36 mouse cellular contexts compared by ENCODE assay signal in the genomic region with DNA sequence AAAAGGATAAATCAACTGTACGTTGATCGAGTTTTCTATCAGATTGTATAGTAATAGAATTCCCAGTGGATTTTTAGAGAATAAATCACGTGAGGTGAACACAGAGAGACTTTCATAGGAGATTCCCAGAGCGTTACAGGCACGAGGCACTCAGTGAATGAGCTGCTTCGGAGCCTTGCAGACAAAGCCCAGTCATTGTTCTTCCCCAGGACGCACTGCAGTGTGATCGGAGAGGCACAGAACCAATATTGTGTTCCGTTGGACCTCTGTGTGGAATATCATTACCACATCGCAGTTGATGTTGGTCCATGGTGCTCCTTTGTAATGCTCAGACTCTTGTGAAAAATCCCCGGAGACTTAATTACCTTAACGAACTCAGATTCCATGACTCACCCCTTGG. TPM values are rescaled to one million over a fixed set of nuclear protein-coding genes. Genes with fewer than 3 reads are reported as not detected.
DNase-seq lines count a peak whose midpoint lies in the region; TF ChIP-seq lines count a peak whose summit lies in the region.
"Had no signal": no experiment of that assay in that cellular context is flagged by ENCODE, and none has a peak within 500 bp of the region (broad histone marks: within the 10 kb centered on the region; RNA-seq: fewer than 3 reads in every experiment).

No protein-coding gene starts in this region.

- no peak overlapping the region for H3K27ac ChIP-seq in heart, adult 2 months
- no peak overlapping the region for H3K27ac ChIP-seq in CH12.LX (ENCODE audit: insufficient read depth, low read depth)
- H3K27ac ChIP-seq: hindbrain, embryonic 13.5 days; kidney, postnatal 0 days; left cerebral cortex, adult 2 months; liver, embryonic 14.5 days; macrophage; midbrain, embryonic 15.5 days; neural tube, embryonic 15.5 days had no signal

- H3K4me3 ChIP-seq in heart, adult 2 months, result no peak overlapping the region
- H3K4me3 ChIP-seq in CH12.LX (replicated peaks in 1 of 3; ENCODE audit: low read depth in 2 of 3, low read length in 2 of 3, poor library complexity in 1 of 3), result no peak overlapping the region
- H3K4me3 ChIP-seq: erythroblast, embryonic 14.5 days; heart, embryonic 12.5 days; hindbrain, embryonic 13.5 days; left cerebral cortex, adult 2 months; midbrain, embryonic 15.5 days; neural tube, embryonic 15.5 days had no signal

- H3K9ac ChIP-seq in heart, adult 2 months (ENCODE audit: low read depth, low read length), result no peak overlapping the region
- no peak overlapping the region for H3K9ac ChIP-seq in CH12.LX (ENCODE audit: insufficient read depth, low read depth)
- H3K9ac ChIP-seq: heart, embryonic 12.5 days; hindbrain, embryonic 13.5 days; liver, embryonic 14.5 days; midbrain, embryonic 15.5 days; neural tube, embryonic 15.5 days had no signal

- WGBS in heart, adult 2 months, result 82% methylated on average over 12 of the region's 12 CpGs

- H3K79me2 ChIP-seq in heart, adult 2 months (replicated peaks; ENCODE audit: control insufficient read depth, insufficient read depth, low read length), result no peaks in the 10 kb centered on the region
- H3K79me2 ChIP-seq in CH12.LX (replicated peaks; ENCODE audit: control insufficient read depth, extremely low read depth, insufficient read depth, poor library complexity, severe bottlenecking), result no peaks in the 10 kb centered on the region

- intact Hi-C loops in heart, adult 2 months (cut with DNase I), result no loop called here
- intact Hi-C loops in left cerebral cortex, postnatal 36 days (cut with DNase I), result no loop called here

- H3K4me1 ChIP-seq in heart, adult 2 months (ENCODE audit: control insufficient read depth, insufficient read depth, low read length), result peaks cover 2% of the 10 kb centered on the region; the same call in 1 of the 2 replicates
- H3K4me1 ChIP-seq in CH12.LX (ENCODE audit: control insufficient read depth in 1 of 2, insufficient read depth in 2 of 2), result peaks cover 0 to 19% of the 10 kb centered on the region in 2 experiments; a peak in 2 of 4 replicates
- H3K4me1 ChIP-seq: hindbrain, embryonic 13.5 days; midbrain, embryonic 15.5 days; neural tube, embryonic 15.5 days had no signal

- dilution Hi-C loops in CH12.LX (cut with MboI; ENCODE audit: extremely low pct_ligation_motif_present, extremely low pct_unique_long_range_greater_than_20kb, low sequenced_read_pairs), result no loop called here

- no peaks in the 10 kb centered on the region for H3K9me3 ChIP-seq in CH12.LX (replicated peaks; ENCODE audit: low read length)
- H3K9me3 ChIP-seq: heart, embryonic 12.5 days; hindbrain, embryonic 13.5 days; midbrain, embryonic 15.5 days; neural tube, embryonic 15.5 days had no signal

- no peak for TF ChIP-seq CTCF in heart, adult 2 months (IDR thresholded peaks at IDR 0.05)
- TF ChIP-seq CTCF in CH12.LX (conservative IDR thresholded peaks at IDR 0.05 in 1 of 2, IDR thresholded peaks at IDR 0.05 in 1 of 2; ENCODE audit: low read depth in 2 of 2, low read length in 2 of 2), result no peak

- TF ChIP-seq RAD21 in CH12.LX (IDR thresholded peaks at IDR 0.05; ENCODE audit: low read depth, low read length), result no peak

- TF ChIP-seq EP300 in heart, adult 2 months (IDR thresholded peaks at IDR 0.05; ENCODE audit: insufficient read depth, low read depth, low read length), result no peak
- TF ChIP-seq EP300 in CH12.LX (IDR thresholded peaks at IDR 0.05; ENCODE audit: low read length), result 0 out of 2 replicates have a peak, but pooled peaks have one; percentile 26

- peaks cover 6% of the 10 kb centered on the region for H3K36me3 ChIP-seq in heart, adult 2 months (ENCODE audit: control insufficient read depth, insufficient read depth, low read length)
- peaks cover 0 to 2% of the 10 kb centered on the region in 2 experiments for H3K36me3 ChIP-seq in CH12.LX (replicated peaks in 1 of 2; ENCODE audit: control insufficient read depth in 1 of 2, insufficient read depth in 1 of 2, low read length in 1 of 2)
- H3K36me3 ChIP-seq: midbrain, embryonic 15.5 days; neural tube, embryonic 15.5 days had no signal

- H3K27me3 ChIP-seq in heart, adult 2 months (ENCODE audit: control insufficient read depth, insufficient read depth, low read length), result no peaks in the 10 kb centered on the region
- no peaks in the 10 kb centered on the region for H3K27me3 ChIP-seq in CH12.LX (replicated peaks)
- H3K27me3 ChIP-seq: heart, embryonic 12.5 days; hindbrain, embryonic 13.5 days; midbrain, embryonic 15.5 days; neural tube, embryonic 15.5 days had no signal

- in situ Hi-C loops in CH12.LX (cut with MboI; ENCODE audit: low pct_ligation_motif_present, low pct_unique_long_range_greater_than_20kb, low sequenced_read_pairs), result no loop called here

- TF ChIP-seq POLR2A in heart, adult 2 months (IDR thresholded peaks at IDR 0.05; ENCODE audit: insufficient read depth, low read depth, low read length), result no peak
- TF ChIP-seq POLR2A in CH12.LX (IDR thresholded peaks at IDR 0.05; ENCODE audit: low read depth, low read length), result no peak

- no peak overlapping the region for H3K4me2 ChIP-seq in CH12.LX (ENCODE audit: insufficient read depth, low read depth, poor library complexity, severe bottlenecking)
- H3K4me2 ChIP-seq: heart, embryonic 12.5 days; hindbrain, embryonic 13.5 days; midbrain, embryonic 15.5 days; neural tube, embryonic 15.5 days had no signal

- DNase-seq in heart, adult 11 months, result peak; percentile 40
- no peak for DNase-seq in heart, adult 2 months
- DNase-seq in left cerebral cortex, adult 11 months (ENCODE audit: low spot score), result peak; percentile 15
- no peak for DNase-seq in left cerebral cortex, postnatal 36 days (ENCODE audit: low spot score in 2 of 2)
- DNase-seq in CH12.LX (ENCODE audit: extremely low read depth), result no peak
- DNase-seq in Muller cell, postnatal 12 days (ENCODE audit: inconsistent ontology term), result peak; percentile 24
- DNase-seq in gastrocnemius, adult 18-20 months (ENCODE audit: low spot score), result no peak
- DNase-seq: adrenal gland, adult 8-10 months; B cell, adult 2 months; cerebellum, postnatal 14 days; gastrocnemius, postnatal 14 days; heart, adult 18-20 months; heart, postnatal 4 days; kidney, adult 8-10 months; kidney, postnatal 4 days; liver; lung, adult 2 months; lung, postnatal 10 days; thymus, postnatal 4 days had no signal

TF ChIP-seq in CH12.LX, 34 proteins besides CTCF, POLR2A, EP300 and RAD21:
- TF ChIP-seq MYC (IDR thresholded peaks at IDR 0.05; ENCODE audit: low read depth, low read length) (no peak), TCF12 (IDR thresholded peaks at IDR 0.05; ENCODE audit: low read depth, low read length) (peak; percentile 18; the same call in 1 of the 2 replicates)

RNA-seq across cellular contexts. Expression of gene Thsd1, which starts 20.8 kb away (rescaled TPM):
- total RNA-seq in heart, adult 2 months (2021), result 1 to 10 TPM; 4.8 TPM
- 4.4 and 6.2 TPM in 2 replicates for polyA plus RNA-seq in heart, adult 2 months (2012; rRNA removed)
- total RNA-seq in left cerebral cortex, postnatal 36 days (2021), result 1 to 10 TPM; 3.4 to 3.9 TPM
- total RNA-seq in CH12.LX (2012; rRNA removed), result 0.30 and 0.34 TPM in 2 replicates
- 0.12 and 0.26 TPM in 2 replicates for total RNA-seq in CH12.LX (2014; rRNA removed)
- polyA plus RNA-seq in CH12.LX (2012; ENCODE audit: insufficient read length, low read depth), result 0.75 and 0.83 TPM in 2 replicates
- 1 to 10 TPM in 1 of 2 experiments, under 1 TPM in 1; 0.89 to 1.3 TPM for total RNA-seq in gastrocnemius, adult 18-20 months (2021)
- polyA plus RNA-seq: erythroblast, embryonic 14.5 days had no signal

RNA-seq across cellular contexts. Expression of gene Tpte, which starts 35.3 kb away (rescaled TPM):
- total RNA-seq in heart, adult 2 months (2021), result not detected
- polyA plus RNA-seq in heart, adult 2 months (2012; rRNA removed), result not detected in 2 replicates
- total RNA-seq in left cerebral cortex, postnatal 36 days (2021), result not detected
- total RNA-seq in CH12.LX (2012; rRNA removed) (not detected in 2 replicates), CH12.LX (2014; rRNA removed) (not detected in 2 replicates)
- polyA plus RNA-seq in CH12.LX (2012; ENCODE audit: insufficient read length, low read depth), result not detected in 2 replicates
- total RNA-seq in gastrocnemius, adult 18-20 months (2021), result not detected
- total RNA-seq: adrenal gland, adult 8-10 months; ES-E14; gastrocnemius, postnatal 14 days; heart, adult 18-20 months; heart, postnatal 4 days; left cerebral cortex, adult 2 months; megakaryocyte-erythroid progenitor cell, adult 5-6 weeks had no signal
- polyA plus RNA-seq: cortical plate, adult 2 months; embryonic facial prominence, embryonic 14.5 days; erythroblast, embryonic 14.5 days; forebrain, embryonic 11.5 days; heart, embryonic 12.5 days; heart, postnatal 0 days; hindbrain, embryonic 13.5 days; kidney, postnatal 0 days; limb, embryonic 11.5 days; liver, embryonic 14.5 days; lung, adult 2 months; macrophage; midbrain, embryonic 15.5 days; neural tube, embryonic 15.5 days; thymus, postnatal 0 days had no signal

RNA-seq across cellular contexts. Expression of gene Vps36, which starts 55.3 kb away (rescaled TPM):
- 10 to 100 TPM; 25.2 to 27.0 TPM for total RNA-seq in heart, adult 2 months (2021)
- polyA plus RNA-seq in heart, adult 2 months (2012; rRNA removed), result 9.9 and 16.2 TPM in 2 replicates
- total RNA-seq in left cerebral cortex, postnatal 36 days (2021), result 10 to 100 TPM; 24.9 to 28.1 TPM
- total RNA-seq in CH12.LX (2012; rRNA removed), result 17.8 and 21.2 TPM in 2 replicates
- total RNA-seq in CH12.LX (2014; rRNA removed), result 24.7 and 25.9 TPM in 2 replicates
- 43.1 and 46.5 TPM in 2 replicates for polyA plus RNA-seq in CH12.LX (2012; ENCODE audit: insufficient read length, low read depth)
- total RNA-seq in gastrocnemius, adult 18-20 months (2021), result 10 to 100 TPM; 25.5 to 26.3 TPM

Comparison
In these comparisons a context has a peak if more than half of its experiments do, and no peak if none do; other contexts are left out.
1. DNase-seq: peak in heart, adult 11 months (single experiment), left cerebral cortex, adult 11 months (single experiment) and Muller cell, postnatal 12 days (single experiment); none in heart, adult 2 months (0 of 2), left cerebral cortex, postnatal 36 days (0 of 2), CH12.LX (single experiment) and gastrocnemius, adult 18-20 months (single experiment).